Mouse (Mus musculus) WW6 (cell line): ENCODE data around the gene H1fnt.

Experiments used
- DNase-seq: peaks from one replicate; pipeline ENCODE4 v3.0.0-alpha.2; 2013; ENCODE audit warnings: low read depth, low spot score

The H1fnt gene

GRCm38 (mm10) chr15:98257193-98257592 is at the start of gene H1fnt:
TSS of gene H1fnt (minus strand) at chr15:98257293.
- no peak for DNase-seq

- no peak for DNase-seq
Measured at GRCm38 (mm10) chr15:98295628-98296551, 38.8 kb upstream of the H1fnt start, which contains the start of gene Zfp641. TSS of gene Zfp641 (minus strand) at chr15:98296161.

GRCm38 (mm10) chr15:98293651-98294050 is 36.6 kb upstream of the H1fnt start:
- DNase-seq, result no peak

GRCm38 (mm10) chr15:98288566-98288965 is 31.5 kb upstream of the H1fnt start:
- DNase-seq, result no peak

GRCm38 (mm10) chr15:98286418-98286817 is 29.3 kb upstream of the H1fnt start:
- no peak for DNase-seq

GRCm38 (mm10) chr15:98257776-98258175 is 683 bp upstream of the H1fnt start:
- no peak for DNase-seq

GRCm38 (mm10) chr15:98256271-98256670 is 822 bp downstream of the H1fnt start:
- DNase-seq, result no peak

- no peak for DNase-seq
Measured at GRCm38 (mm10) chr15:98235442-98235841, 21.7 kb downstream of the H1fnt start.

GRCm38 (mm10) chr15:98234350-98234749 is 22.7 kb downstream of the H1fnt start, which contains the start of gene Olfr286:
TSS of gene Olfr286 (minus strand) at chr15:98234450.
- DNase-seq, result no peak

GRCm38 (mm10) chr15:98226096-98226495 is 31.0 kb downstream of the H1fnt start:
- DNase-seq, result no peak

- DNase-seq, result no peak
Measured at GRCm38 (mm10) chr15:98225610-98226009, 31.5 kb downstream of the H1fnt start.

- no peak for DNase-seq
Measured at GRCm38 (mm10) chr15:98222377-98222776, 34.7 kb downstream of the H1fnt start.

GRCm38 (mm10) chr15:98220877-98221276 is 36.2 kb downstream of the H1fnt start, which contains the start of the genes Gm44579 and Olfr287:
TSS of gene Gm44579 (minus strand) at chr15:98220977.
TSS of gene Olfr287 (minus strand) at chr15:98221056.
- no peak for DNase-seq

GRCm38 (mm10) chr15:98214130-98214529 is 43.0 kb downstream of the H1fnt start:
- no peak for DNase-seq

GRCm38 (mm10) chr15:98213336-98213870 is 43.7 kb downstream of the H1fnt start:
- DNase-seq, result no peak

- DNase-seq, result no peak
Measured at GRCm38 (mm10) chr15:98209676-98210075, 47.4 kb downstream of the H1fnt start.
